Mouse (Mus musculus) C2C12 (cell line): Measurements from ENCODE around the gene Use1. TPM values are rescaled to one million over a fixed set of nuclear protein-coding genes. Genes with fewer than 3 reads are reported as not detected.

ENCODE experiments used
- H3K27me3 ChIP-seq: one replicate; pipeline ENCODE4 v1.6.1; 2011; ENCODE audit not compliant: control insufficient read depth, insufficient read depth, insufficient read length
- H3K36me3 ChIP-seq: one replicate; pipeline ENCODE4 v1.6.1; 2011; ENCODE audit not compliant: control insufficient read depth, insufficient read depth
- H3K4me3 ChIP-seq: one replicate; pipeline ENCODE4 v1.5.1; 2011; ENCODE audit warnings: mild to moderate bottlenecking, control low read depth; ENCODE audit not compliant: poor library complexity, insufficient read depth, severe bottlenecking
- H3K79me2 ChIP-seq: one replicate; pipeline ENCODE4 v1.6.1; 2011; ENCODE audit not compliant: control insufficient read depth, insufficient read depth
- H3K79me3 ChIP-seq: one replicate; pipeline ENCODE4 v1.6.1; 2011; ENCODE audit warnings: low read depth, control low read depth
- H3ac ChIP-seq: one replicate; pipeline ENCODE3; 2011; ENCODE audit warnings: low read depth; ENCODE audit not compliant: control insufficient read depth, insufficient read length
- CEBPB ChIP-seq: IDR thresholded peaks from one replicate; pipeline ENCODE4 v1.6.1; 2011; ENCODE audit warnings: low read depth, mild to moderate bottlenecking, control low read depth, moderate library complexity
- CTCF ChIP-seq: IDR thresholded peaks from one replicate; pipeline ENCODE4 v1.5.1; 2011; ENCODE audit not compliant: control insufficient read depth, insufficient read depth, insufficient read length
- FOSL1 ChIP-seq: IDR thresholded peaks from one replicate; pipeline ENCODE4 v1.8.0; 2011; ENCODE audit warnings: mild to moderate bottlenecking, low read length; ENCODE audit not compliant: poor library complexity, insufficient read depth, severe bottlenecking
- MAX ChIP-seq: IDR thresholded peaks from one replicate; pipeline ENCODE4 v1.6.1; 2011; ENCODE audit warnings: mild to moderate bottlenecking, control low read depth
- MYOD1 ChIP-seq: IDR thresholded peaks from one replicate; pipeline ENCODE4 v1.6.1; 2011; ENCODE audit warnings: low read depth; ENCODE audit not compliant: control insufficient read depth, insufficient read length
- MYOG ChIP-seq: IDR thresholded peaks from one replicate; pipeline ENCODE4 v1.6.1; 2011; ENCODE audit not compliant: control insufficient read depth, insufficient read length; ENCODE audit errors: extremely low read depth
- USF1 ChIP-seq: IDR thresholded peaks from one replicate; pipeline ENCODE4 v1.6.1; 2011; ENCODE audit warnings: low read depth, mild to moderate bottlenecking, control low read depth, moderate library complexity
- polyA plus RNA-seq: library from polyadenylated mRNA; unstranded; fragments of >200 nt; fragmentation: generic; extraction: Trizol; gene quantifications from one replicate; pipeline ENCODE4 v1.2.1, GENCODE M21; 2012; ENCODE audit warnings: missing spikeins

Gene Use1
- polyA plus RNA-seq, 1 experiment: 105 TPM

- peaks cover 16% of the 10 kb centered on the region for H3K79me2 ChIP-seq
- no peaks in the 10 kb centered on the region for H3K27me3 ChIP-seq
- H3ac ChIP-seq: no peak overlapping the region
- H3K36me3 ChIP-seq: peaks cover 19% of the 10 kb centered on the region
- no peaks in the 10 kb centered on the region for H3K79me3 ChIP-seq
- no peak overlapping the region for H3K4me3 ChIP-seq
- TF ChIP-seq MAX (no peak), FOSL1 (no peak), CEBPB (no peak), USF1 (no peak), CTCF (no peak), MYOD1 (no peak), MYOG (no peak)
Measured at GRCm38 (mm10) chr8:71368366-71368765, 1.7 kb downstream of the Use1 start.

- Histone ChIP-seq H3K4me3 (no peak overlapping the region), H3K36me3 (peaks cover 26% of the 10 kb centered on the region), H3K27me3 (no peaks in the 10 kb centered on the region), H3K79me2 (peaks cover 16% of the 10 kb centered on the region), H3K79me3 (no peaks in the 10 kb centered on the region), H3ac (no peak overlapping the region)
- no peak for TF ChIP-seq USF1
- no peak for TF ChIP-seq MYOD1
- TF ChIP-seq FOSL1: no peak
- no peak for TF ChIP-seq MYOG
- no peak for TF ChIP-seq MAX
- no peak for TF ChIP-seq CEBPB
- TF ChIP-seq CTCF: no peak
Measured at GRCm38 (mm10) chr8:71369040-71369718, 2.5 kb downstream of the Use1 start.

GRCm38 (mm10) chr8:71370711-71371235 lies 4.1 kb downstream of the Use1 start:
- H3K79me2 ChIP-seq: peaks cover 16% of the 10 kb centered on the region
- no peak for TF ChIP-seq CTCF
- no peak for TF ChIP-seq CEBPB
- no peak for TF ChIP-seq MAX
- no peak for TF ChIP-seq MYOG
- no peak for TF ChIP-seq MYOD1
- TF ChIP-seq USF1: no peak
- no peak for TF ChIP-seq FOSL1
- no peak overlapping the region for H3ac ChIP-seq
- peaks cover 35% of the 10 kb centered on the region for H3K36me3 ChIP-seq
- no peaks in the 10 kb centered on the region for H3K27me3 ChIP-seq
- H3K79me3 ChIP-seq: no peaks in the 10 kb centered on the region
- peak overlapping the region; percentile 31 for H3K4me3 ChIP-seq

- peak within 1 kb of the TSS; percentile 31 for H3K4me3 ChIP-seq
- peak within 1 kb of the TSS; percentile 83 for H3ac ChIP-seq
- H3K36me3 ChIP-seq: peaks cover 36% of the 10 kb centered on the region
- H3K79me3 ChIP-seq: no peaks in the 10 kb centered on the region
- no peaks in the 10 kb centered on the region for H3K27me3 ChIP-seq
- H3K79me2 ChIP-seq: peaks cover 16% of the 10 kb centered on the region
- TF ChIP-seq CEBPB (no peak), MYOD1 (peak; percentile 1), MAX (peak; percentile 13), FOSL1 (no peak), USF1 (no peak), CTCF (peak; percentile 97), MYOG (no peak)
Measured at GRCm38 (mm10) chr8:71371236-71371848, 4.7 kb downstream of the Use1 start, which contains the start of gene Ocel1. TSS of gene Ocel1 (plus strand) at chr8:71371298.

DNA sequence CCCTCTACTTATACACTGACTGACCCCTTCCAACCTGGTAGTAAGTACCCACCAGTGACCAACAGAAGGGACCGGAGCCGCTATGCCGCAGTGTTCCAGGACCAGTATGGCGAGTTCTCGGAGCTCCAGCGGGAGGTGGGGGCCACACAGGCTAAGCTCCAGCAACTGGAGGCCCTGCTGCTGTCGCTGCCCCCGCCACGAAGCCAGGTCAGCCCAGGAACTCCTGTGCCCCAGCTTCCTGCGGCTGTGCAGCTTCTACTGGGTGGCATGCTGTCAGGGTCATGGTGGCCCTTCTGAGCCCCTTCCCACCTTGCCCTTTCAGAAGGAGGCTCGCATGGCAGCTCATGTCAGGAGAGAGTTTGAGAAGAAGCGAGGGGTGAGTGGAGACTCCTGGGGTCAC lies 5.8 kb downstream of the Use1 start:
- Histone ChIP-seq H3ac (no peak overlapping the region), H3K4me3 (no peak overlapping the region), H3K36me3 (peaks cover 46% of the 10 kb centered on the region), H3K27me3 (no peaks in the 10 kb centered on the region), H3K79me2 (peaks cover 16% of the 10 kb centered on the region), H3K79me3 (no peaks in the 10 kb centered on the region)
- TF ChIP-seq CTCF: no peak
- no peak for TF ChIP-seq MAX
- no peak for TF ChIP-seq CEBPB
- no peak for TF ChIP-seq MYOG
- TF ChIP-seq MYOD1: no peak
- TF ChIP-seq FOSL1: no peak
- TF ChIP-seq USF1: no peak

- H3K27me3 ChIP-seq: no peaks in the 10 kb centered on the region
- H3K36me3 ChIP-seq: peaks cover 52% of the 10 kb centered on the region
- TF ChIP-seq CTCF (no peak), FOSL1 (no peak), MYOG (no peak), MAX (no peak), MYOD1 (no peak), CEBPB (no peak), USF1 (no peak)
- no peak overlapping the region for H3K4me3 ChIP-seq
- no peak overlapping the region for H3ac ChIP-seq
- H3K79me3 ChIP-seq: no peaks in the 10 kb centered on the region
- peaks cover 15% of the 10 kb centered on the region for H3K79me2 ChIP-seq
Measured at GRCm38 (mm10) chr8:71373000-71373399, 6.4 kb downstream of the Use1 start.
